Mouse (Mus musculus) urinary bladder, postnatal 4 days (tissue): ENCODE results near the gene Gm21992.
"Not testable (repeated sequence)": the region's sequence is repeated elsewhere in the genome, so short reads cannot be mapped to it uniquely, and the experiment has no call there.

Experiments
- DNase-seq, 2 experiments: peaks; one replicate each; pipeline ENCODE4 v3.0.0; 2021 to 2022; ENCODE audit warnings: low spot score in 2 of 2

The Gm21992 gene

DNA sequence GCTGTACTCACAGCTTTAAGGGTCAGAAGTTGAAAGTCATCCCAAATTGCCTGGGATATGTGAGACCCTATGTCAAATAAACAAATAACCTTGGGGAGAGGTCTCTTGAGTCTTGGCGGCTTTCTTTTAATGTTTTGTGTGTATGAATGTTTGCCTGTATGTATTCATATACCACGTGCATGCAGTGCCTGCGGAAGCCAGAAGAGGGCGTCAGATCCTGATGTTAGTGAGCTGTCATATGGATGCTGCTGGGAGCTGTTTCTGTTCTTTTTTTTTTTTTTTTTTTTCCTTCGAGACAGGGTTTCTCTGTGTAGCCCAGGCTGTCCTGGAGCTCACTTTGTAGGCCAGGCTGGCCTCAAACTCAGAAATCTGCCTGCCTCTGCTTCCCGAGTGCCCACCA is 1.6 kb upstream of the Gm21992 start:
- DNase-seq, result no peak

DNA sequence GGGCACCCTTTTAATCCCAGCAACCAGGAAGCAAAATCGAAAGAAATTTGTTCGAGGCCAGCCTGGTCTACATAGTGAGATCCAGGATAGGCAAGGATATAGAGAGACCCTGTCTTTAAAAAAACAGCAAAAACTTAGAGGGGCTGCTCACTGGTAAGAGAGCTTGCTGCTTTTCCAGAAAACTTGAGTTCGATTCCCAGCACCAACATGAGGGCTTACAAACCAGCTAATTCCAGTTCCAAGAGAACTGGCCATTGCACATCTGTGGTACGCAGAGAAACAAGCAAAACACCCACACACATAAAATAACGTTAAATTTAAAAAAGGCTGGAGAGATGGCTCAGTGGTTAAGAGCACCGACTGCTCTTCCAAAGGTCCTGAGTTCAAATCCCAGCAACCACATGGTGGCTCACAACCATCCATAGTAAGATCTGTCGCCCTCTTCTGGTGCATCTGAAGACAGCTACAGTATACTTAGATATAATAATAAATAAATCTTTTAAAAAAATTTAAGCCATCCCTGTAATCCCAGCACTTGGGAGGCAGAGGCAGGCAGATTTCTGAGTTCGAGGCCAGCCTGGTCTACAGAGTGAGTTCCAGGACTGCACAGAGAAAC is 1.0 kb upstream of the Gm21992 start:
- not testable (repeated sequence) for DNase-seq

DNA sequence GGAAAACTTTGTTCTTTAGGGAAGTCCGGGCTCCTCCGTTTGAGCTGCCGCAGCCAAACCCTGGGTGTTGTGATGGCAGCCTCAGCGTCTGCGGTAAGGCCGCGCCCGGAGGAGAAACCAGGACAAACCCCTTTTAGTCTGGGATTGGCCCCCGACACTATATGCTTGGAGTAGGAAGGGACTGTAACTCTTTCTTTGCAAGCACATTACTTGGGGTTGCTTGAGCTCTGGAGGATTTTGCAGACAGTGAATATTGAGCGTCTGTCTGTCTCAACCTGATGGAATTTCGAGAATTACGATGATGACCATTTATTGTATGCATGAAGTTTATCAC is 464 bp upstream of the Gm21992 start:
- no peak for DNase-seq

DNA sequence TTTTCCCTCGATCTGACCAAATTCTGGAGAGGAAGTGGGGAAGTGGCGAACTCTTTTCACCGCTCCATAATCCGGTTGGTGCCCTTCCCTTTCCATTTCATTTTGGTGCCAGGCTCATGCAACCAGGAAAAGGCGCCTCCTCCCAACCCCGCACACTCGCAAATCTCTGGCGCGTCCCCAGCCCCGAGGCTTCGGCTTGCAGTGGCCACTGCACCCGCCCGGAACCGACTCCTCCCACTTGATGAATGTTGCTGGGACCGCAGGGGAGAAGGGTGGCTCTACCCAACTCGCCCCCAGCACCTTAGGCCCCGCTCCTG is 708 bp downstream of the Gm21992 start:
- DNase-seq, result no peak

DNA sequence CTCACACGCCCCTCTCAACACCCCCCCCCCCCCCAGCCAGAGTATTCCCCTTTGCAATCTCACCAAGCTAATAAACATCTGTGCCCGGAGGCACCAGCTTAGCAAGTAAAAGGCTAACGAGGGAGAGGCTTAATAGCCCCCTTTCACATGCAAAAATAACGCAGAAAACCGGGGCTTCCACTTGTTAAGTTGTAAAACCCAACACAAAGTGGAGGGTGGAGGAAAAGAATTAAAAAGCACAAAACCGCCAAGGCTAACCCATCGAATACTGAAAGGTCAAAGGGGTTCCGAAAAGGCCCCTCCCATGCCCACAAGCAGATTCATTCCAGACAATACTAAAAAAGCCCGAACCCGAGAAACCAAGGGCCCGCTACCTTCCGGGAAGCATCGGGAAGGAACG is 1.1 kb downstream of the Gm21992 start:
- DNase-seq, result no peak

DNA sequence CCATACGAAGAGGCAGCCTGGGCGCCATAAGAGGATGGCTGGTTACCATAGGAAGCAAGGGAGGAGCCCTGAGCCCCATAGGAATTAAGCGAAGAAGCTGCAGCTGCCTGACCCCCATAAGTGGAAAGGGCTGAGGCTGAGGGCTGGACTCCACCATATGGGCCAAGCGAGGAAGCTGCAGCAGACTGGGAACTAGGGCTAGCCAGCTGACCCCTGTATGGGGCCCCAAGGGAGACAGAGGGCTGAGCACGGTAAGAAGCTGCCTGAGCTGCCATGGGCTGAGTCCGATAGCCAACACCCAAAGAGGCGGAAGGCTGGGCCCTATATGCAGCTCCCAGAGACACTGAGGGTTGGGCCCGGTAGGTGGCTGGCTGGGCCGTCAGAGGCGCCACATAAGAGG is 8.1 kb downstream of the Gm21992 start:
- no peak for DNase-seq

DNA sequence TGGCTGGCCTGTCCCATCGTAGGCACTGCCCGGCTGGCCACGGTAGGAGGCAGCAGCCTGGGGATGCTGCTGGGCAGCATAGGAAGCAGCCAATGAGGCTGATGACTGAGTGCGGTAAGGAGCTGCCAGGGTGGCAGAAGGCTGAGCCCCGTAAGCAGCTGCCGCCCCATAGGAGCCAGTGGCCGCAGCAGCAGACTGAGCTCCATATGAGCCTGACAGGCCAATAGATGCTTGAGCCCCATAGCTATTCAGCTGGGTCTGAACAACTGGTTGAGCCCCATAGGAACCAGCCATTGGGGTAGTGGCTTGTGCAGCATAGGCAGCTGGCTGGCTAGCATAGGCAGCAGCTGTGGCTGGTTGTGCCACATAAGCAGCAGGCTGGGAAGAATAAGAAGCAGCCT is 8.7 kb downstream of the Gm21992 start:
- DNase-seq, result no peak

DNA sequence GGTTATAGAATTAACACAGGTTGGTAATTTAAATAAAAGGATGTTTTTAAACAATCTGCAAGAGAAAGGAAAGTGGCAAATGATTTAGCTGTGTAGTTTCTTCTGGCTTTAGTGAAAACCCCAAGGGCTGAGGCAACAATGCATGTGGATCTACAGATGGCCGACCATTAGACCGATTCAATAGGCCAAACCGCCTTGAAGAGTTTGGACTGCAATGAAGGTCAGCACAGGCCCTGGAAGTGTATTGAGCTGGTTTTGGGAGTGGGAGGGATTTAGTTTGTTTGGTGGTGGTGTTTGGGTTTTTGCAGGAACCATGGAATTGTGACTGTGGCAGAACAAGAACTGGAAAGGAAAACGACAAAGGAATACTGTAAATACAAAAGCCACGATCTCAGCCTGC is 12.3 kb downstream of the Gm21992 start:
- DNase-seq, result no peak

DNA sequence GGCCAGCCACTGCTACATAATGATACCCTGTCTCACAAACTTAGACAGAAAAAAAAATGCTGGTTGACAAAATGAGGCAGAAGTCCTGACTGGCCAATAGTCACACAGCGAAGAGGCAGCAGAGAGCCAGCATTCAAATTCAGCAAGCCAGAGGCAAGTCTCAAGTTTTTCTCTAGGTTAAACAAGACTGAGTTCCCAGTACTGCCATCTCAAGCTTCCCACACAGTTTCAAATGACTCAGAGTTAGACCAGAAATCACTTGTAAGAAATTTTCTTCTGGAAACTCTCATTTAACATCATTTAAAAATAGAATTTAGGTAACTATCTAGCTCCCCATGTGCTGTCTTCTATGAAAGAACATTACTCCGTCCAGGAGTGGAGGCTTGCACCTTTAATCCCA is 13.6 kb downstream of the Gm21992 start:
- no peak for DNase-seq

DNA sequence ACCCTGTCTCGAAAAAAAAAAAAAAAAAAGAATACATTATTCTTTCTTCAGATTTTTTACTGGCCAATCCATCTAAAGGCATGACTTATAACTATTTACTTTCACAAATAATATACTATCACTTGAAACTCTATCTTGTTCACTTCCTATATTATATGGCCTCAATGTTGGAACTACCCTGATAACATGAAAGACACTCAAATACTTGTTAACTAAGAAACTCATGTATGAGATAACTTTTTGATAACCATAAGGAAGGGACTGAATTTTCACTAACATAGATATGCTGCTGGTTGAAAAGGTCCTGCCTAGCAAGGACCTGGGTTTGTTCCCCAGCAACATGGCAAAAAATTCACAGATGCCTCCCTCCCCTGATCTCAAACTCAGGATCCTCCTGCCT is 15.5 kb downstream of the Gm21992 start:
- no peak for DNase-seq

DNA sequence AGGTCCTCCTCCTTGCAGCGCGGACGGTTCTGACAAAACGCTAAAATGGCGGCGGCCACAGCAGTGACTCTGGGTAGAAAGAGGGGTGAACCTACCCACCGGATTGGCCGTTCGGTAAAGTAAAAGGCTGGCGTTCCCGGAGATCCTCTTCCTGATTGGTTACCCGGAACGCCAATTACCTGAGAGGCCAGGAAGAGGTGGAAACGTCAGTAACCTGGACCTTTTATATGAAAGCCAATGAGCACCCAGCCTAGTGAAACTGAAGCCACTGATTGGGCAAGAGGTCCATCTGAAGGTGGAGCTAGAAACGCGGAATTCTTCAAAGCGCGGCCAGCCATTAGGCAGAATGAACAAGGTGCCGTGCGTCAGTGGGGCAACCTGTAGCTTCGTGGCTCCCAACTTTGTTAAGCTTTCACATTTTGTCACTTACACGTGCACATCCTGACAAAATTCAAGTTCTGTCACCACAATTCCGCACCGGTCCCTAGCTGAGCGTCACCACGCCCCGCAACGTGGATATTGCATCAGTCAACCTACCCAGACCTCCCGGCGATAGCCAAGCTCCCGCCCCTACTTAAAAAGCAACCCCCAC is 17.5 kb downstream of the Gm21992 start, which contains the start of gene Rbm4:
Gene Rbm4 (minus strand): TSS at position 71 of the 592 bp plus-strand sequence.
- DNase-seq, result peak; percentile 94 to 96

DNA sequence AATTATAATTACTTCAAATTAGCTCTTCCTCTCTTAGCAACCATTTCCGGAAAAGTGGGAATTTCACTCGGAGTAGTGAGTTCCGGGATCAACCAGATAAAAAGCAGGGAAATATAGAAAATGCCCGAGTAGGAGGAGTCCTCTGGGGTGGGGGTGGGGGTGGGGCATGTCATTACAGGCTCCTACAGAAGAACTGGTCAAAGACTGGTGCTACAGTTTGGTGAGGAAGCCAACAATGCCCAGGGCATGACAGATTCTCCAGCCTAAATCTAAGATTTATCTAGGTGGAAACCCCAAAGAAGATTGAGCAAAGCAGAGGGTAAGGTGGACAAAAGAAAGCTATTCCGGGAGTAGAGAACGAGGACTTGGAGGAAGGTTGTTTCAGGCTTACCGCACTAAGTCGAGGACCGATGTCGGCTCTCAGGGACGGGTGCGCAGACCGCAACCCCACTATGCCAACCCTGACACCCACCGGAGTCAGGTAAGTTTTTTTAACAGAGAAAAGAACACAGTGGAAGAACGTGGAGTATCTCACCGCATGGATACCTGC is 18.1 kb downstream of the Gm21992 start:
- no peak for DNase-seq

DNA sequence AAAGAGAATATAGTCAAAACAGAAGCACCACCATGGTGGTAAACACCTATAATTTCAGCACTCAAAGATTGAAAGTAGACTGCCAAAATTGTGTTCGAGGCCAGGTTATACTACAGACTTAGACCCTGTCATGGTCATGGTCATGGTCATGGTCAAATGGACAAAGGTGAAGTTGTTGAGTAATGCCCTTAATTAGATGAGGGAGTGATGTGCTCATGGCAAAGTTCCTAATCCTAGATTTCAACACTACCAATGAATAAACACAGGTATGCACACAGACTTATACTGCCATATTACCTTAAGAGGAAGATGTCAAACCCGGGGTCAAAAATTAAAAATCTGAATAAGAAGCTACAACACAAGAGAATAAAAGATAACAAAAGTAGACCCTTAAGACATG is 25.1 kb downstream of the Gm21992 start:
- DNase-seq, result no peak

DNA sequence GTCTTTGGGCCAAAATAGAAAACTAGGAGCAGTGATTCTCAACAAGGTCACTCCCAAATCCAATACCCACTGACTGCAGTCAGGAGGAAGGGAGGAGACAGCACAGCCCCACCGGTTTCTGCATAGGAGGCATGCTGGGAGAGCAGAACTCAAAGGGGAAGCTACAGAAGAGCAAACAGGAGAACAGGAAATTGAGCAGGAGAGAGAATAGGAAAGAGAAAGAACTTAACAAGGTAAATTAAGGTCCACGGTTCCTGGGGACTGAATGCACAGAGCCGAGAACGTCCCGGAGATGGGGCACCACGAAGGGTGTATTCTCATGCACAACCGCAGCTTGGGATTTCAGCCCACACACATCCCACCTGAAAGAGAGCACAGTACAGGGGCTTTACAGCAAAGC is 26.2 kb downstream of the Gm21992 start:
- DNase-seq, result no peak

DNA sequence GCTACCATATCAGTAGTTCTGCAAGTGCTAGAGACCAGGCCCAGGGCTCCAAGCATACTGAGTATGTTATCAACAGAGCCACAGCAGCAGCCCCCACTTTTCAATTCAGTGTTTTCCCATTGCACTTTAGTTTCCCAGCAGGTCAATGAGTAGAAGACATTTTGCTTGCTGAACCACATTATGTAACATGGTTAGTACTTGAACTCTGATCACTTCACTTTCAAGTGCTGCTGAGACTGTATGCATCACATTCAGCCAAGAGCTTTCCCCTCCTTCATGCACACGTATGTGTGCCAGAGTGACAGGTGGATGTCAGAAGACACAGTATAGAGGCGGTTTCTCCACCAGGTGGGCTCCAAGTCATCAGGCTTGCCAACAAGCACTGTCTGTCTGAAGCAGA is 28.5 kb downstream of the Gm21992 start:
- no peak for DNase-seq

DNA sequence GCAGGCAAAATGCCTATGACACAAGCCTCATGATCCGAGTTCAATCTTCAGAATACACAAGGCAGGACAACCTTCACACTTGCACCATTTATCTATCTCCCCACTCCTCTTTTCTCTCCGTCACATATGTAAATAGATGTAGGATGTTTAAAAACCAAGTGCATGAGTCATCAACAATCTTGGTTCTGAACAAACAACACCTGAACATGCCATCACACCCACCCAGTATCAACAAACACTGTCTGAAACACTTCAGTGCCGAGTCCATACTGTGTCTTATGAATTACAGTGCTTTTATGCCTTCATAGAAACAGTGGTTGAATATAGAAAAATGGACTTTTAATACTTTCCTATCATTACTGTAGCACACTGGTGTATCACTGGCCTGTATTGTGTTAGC is 38.6 kb downstream of the Gm21992 start:
- DNase-seq, result no peak

DNA sequence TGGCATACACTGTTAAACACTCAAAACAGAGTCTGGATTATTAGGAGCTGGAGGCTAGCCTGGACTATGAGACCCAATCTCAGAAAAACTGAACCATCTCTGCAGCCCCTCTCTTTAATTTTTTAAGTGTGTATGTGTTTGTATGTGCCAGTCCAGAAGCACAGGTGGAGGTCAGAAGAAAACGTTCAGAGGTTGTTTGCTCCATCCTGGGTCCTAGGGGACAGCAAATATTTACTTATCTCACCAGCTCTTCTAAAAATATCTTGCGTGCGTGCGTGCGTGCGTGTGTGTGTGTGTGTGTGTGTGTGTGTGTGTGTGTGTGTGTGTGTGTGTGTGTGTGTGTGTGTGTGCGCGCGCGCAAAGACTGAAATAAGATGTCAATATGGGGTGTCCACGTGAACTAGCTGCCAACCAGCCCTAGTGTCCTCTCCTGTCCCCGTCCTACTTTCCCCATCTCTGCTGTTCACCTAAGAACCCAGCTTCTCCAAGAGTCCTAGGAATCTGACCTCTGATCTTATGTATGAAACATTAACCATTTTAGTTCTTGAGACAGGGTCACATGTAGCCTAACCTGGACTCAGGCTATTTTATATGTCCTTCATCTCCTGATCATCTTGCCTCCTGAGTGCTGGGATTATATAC is 43.8 kb downstream of the Gm21992 start:
- no peak for DNase-seq

DNA sequence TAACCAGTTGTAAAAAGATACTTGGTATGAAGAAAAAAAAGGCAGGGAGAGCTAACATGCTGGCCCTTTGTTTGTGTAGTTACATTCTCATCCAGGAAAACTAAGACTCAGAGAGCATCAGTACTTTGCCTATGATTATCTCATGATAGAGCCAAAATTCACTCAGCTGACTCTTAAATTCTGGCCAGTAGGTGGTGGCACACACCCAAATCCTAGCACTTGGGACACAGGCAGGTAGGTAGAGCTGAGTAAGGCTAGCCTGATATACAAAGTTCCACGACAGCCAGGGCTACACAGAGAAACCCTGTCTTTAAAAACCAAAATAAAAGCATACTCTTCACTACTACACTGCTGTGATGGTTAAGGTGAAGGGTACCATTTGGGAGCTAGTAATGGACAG is 48.5 kb downstream of the Gm21992 start:
- no peak for DNase-seq

DNA sequence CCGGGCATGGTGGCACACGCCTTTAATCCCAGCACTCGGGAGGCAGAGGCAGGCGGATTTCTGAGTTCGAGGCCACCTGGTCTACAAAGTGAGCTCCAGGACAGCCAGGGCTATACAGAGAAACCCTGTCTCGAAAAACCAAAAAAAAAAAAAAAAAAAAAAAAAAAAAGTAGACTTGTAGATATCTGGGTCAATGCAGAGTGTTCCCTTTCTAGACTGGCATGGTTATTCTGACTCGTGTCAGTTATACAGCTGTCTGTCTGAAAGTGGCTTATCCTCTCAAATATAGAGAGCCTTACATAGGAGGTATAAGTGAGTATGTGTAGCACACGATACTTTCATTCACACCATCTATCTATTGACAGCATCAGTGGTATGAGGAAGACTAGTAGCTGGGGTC is 50.9 kb downstream of the Gm21992 start:
- DNase-seq, result not testable (repeated sequence)

DNA sequence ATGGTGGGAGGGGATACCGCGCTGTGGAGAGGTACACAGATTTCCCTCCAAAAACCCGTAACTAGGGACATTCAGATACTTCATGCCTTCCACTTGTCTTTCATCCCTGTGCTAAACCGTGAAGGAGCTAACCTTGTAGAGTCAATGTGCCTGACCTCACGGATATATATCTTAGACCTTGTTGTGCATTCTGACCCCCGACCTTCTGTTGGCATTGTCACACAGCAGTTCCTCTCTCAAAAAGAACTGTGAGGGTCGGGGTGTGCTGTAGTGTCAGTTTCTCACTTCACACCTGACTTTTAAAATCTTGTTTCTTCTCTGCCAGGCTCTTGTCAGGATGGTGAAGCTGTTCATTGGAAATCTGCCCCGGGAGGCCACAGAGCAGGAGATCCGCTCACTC is 54.5 kb downstream of the Gm21992 start:
- DNase-seq, result no peak

DNA sequence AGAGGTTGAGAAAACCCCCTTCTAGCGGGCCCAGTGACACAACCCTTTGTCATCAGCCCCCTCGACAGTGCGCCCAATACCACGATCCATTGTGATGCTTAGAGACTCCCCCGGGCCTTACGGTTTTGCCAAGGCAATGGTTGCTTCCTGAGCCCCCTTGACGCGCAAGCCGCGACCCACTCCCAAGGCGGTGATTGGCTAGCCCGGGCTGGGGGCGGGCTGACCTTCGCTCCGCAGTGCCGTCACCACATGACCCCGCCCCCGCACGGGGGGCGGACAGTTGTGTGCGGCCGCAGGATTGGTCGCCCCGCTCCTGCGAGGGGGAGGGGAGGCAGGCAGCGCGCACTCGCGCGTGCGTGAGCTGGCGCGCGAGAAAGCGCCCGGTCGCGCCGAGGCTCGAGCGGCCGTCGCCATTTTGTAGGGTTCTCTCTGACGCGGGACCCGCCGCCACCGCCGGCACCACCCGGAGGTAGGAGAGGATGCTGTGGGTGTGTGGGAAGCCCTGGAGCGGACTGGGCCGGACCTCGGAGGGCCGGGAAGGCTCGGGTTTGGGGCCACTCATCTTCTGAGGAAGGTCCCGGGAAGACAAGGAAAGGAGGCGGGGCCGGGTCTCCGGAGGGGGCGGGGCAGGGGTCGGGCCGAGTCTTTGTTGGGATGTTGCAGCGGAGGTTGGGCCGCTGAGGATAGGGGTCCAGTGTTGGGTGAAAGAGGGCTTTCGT is 55.1 kb downstream of the Gm21992 start, which contains the start of gene Rbm4b:
Gene Rbm4b (plus strand): TSS at position 305 of the 719 bp plus-strand sequence.
- DNase-seq, result peak; percentile 96 to 97

DNA sequence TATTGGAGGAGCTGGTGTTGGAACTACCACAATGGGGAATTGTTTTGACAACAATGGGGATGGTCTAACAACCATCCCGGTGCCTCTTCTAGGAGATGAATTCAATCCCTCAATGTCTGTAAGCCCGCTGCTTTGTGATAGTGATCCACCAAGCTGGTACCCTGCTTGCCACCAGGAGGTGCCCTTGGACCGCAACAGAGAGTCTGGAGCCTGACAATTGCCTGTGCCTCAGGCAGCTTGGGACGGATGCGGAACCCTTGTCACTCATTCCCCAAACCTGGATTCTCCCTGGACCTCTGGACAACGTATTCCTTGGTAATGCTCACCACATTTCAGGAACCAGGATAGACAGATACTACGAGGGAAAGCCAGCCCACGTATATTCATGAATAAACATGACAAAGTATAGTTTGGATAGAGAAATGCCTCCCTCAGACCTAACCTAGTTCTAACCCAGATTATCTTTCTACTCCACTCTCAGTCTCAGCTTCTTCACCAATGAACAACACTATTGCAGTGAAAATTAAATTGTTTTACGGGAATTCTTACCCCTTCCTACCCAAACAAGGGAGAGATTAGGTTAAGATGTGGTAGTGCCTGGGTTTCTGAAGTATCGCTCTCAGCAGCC is 55.7 kb downstream of the Gm21992 start:
- DNase-seq, result peak; percentile 77 to 85
